Mouse (Mus musculus) midbrain, embryonic 14.5 days (tissue): ENCODE results near the gene Pink1. TPM values are rescaled to one million over a fixed set of nuclear protein-coding genes. Genes with fewer than 3 reads are reported as not detected.

Source experiments
- ATAC-seq: fragments of 200-750 bp; cut with Nextera tagmentation; 2 replicates; pipeline ENCODE4 v1.8.0; 2017; ENCODE audit warnings: moderate number of reproducible peaks, moderate library complexity; ENCODE audit not compliant: low FRiP score, low TSS enrichment
- DNase-seq: peaks from one replicate; pipeline ENCODE4 v3.0.0-alpha.2; 2015
- H3K27ac ChIP-seq: fragments of 300-500 bp; sonication (generic); replicated peaks from 2 replicates; pipeline ENCODE4 v1.5.1; 2014; ENCODE audit warnings: mild to moderate bottlenecking, low read depth, low read length, moderate library complexity
- H3K27me3 ChIP-seq: fragments of 300-500 bp; sonication (generic); 2 replicates; pipeline ENCODE4 v1.6.1; 2014; ENCODE audit warnings: low read length, control low read depth, mixed read lengths; ENCODE audit not compliant: control insufficient read depth, insufficient read depth
- H3K36me3 ChIP-seq: fragments of 300-500 bp; sonication (generic); 2 replicates; pipeline ENCODE4 v1.6.1; 2014; ENCODE audit warnings: low read length, control low read depth; ENCODE audit not compliant: control insufficient read depth, insufficient read depth
- H3K4me1 ChIP-seq: fragments of 300-500 bp; sonication (generic); 2 replicates; pipeline ENCODE4 v1.6.1; 2014; ENCODE audit warnings: mild to moderate bottlenecking, antibody characterized with exemption, low read length, control low read depth; ENCODE audit not compliant: control insufficient read depth, insufficient read depth
- H3K4me2 ChIP-seq: fragments of 300-500 bp; sonication (generic); 2 replicates; pipeline ENCODE4 v1.6.1; 2014; ENCODE audit warnings: mild to moderate bottlenecking, low read length, moderate library complexity
- H3K4me3 ChIP-seq: fragments of 300-500 bp; sonication (generic); replicated peaks from 2 replicates; pipeline ENCODE4 v1.5.1; 2014; ENCODE audit warnings: low read depth, low read length
- H3K9ac ChIP-seq: fragments of 300-500 bp; sonication (generic); replicated peaks from 2 replicates; pipeline ENCODE4 v1.6.1; 2014; ENCODE audit warnings: mild to moderate bottlenecking, low read length, moderate library complexity
- H3K9me3 ChIP-seq: fragments of 300-500 bp; sonication (generic); 2 replicates; pipeline ENCODE4 v1.6.1; 2016; ENCODE audit warnings: low read length, control low read depth, mixed read lengths; ENCODE audit not compliant: control insufficient read depth
- WGBS: fragments of 180-500 bp; shearing (Covaris S2); extraction: QIAGEN DNeasy Blood & Tissue Kit; methylation state at CpG from one replicate; pipeline ENCODE4 v1.1.7; 2014; 5-methylcytosine and 5-hydroxymethylcytosine counted together
- polyA plus RNA-seq: library from polyadenylated mRNA; unstranded; fragments of >200 nt; fragmentation: Nextera tagmentation; extraction: Ambion mirVana; gene quantifications from 2 replicates; pipeline ENCODE4 v1.2.1, GENCODE M21; 2014

Gene Pink1
- polyA plus RNA-seq, 1 experiment from 2014 or later, result 54.1 TPM

DNA sequence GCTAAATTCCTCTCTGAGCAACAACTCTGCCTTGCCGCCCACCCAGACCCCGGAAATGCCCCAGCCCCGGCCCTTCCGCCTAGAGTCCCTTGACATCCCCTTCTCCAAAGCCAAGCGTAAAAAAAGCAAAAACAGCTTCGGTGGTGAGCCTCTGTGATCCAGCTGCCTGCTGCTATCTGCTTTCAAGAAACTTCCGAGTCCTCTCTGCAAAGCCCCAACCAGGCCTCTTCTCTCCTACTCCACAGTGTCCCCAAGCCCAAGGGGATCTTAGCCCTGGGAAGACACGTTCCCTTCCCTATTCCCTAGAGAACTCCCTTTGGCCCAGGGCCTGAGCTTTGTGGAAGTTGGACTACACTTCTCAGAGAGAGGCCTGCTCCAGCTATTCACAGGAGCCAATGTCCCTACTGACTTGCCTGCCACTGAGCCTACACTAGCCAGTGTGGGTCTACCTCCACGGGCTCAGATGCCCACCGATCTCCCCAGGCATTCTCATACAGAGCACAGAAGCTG is 24.8 kb downstream of the Pink1 start:
- 87% methylated on average over 10 of the region's 10 CpGs for WGBS

DNA sequence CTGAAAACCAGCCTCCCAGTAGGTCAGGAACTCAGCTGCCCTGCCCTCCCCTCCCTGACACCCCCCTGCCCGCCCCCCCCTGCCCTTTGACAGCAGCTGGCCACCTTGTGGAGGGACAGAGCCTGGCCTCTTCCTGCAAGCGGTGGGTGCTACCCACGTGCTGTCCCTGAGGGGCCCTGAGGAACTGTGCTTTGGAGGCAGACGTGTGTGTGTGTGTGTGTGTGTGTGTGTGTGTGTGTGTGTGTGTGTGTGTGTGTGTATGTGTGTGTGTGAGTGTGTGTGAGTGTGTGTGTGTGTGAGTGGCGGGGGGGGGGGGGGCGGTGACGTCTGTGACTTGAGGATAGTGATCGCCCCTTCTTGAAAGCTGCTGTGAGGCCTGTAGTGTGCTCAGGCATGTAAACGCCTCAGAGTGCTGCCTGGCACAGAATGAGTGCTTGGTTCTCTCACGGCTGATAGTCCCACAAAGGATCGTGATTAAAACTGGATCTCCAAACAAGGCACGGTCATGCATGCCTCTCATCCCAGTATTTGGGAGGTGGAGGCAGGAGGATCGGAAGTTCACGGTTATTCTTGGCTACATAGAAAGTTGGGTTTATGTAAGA is 32.1 kb downstream of the Pink1 start:
- ATAC-seq (no peak), DNase-seq (no peak)
- Histone ChIP-seq H3K4me1 (no peaks in the 10 kb centered on the region), H3K9ac (no peak overlapping the region), H3K27ac (peak overlapping the region; percentile 84), H3K27me3 (no peaks in the 10 kb centered on the region), H3K9me3 (no peaks in the 10 kb centered on the region), H3K4me2 (no peak overlapping the region), H3K4me3 (no peak overlapping the region), H3K36me3 (no peaks in the 10 kb centered on the region)
- WGBS, result 71% methylated on average over 13 of the region's 14 CpGs

More for the DNA sequence above, 24.8 kb downstream of the Pink1 start:
- no peaks in the 10 kb centered on the region for H3K27me3 ChIP-seq
- H3K9ac ChIP-seq, result no peak overlapping the region
- H3K4me3 ChIP-seq, result no peak overlapping the region
- ATAC-seq (no peak), DNase-seq (no peak)
- H3K36me3 ChIP-seq, result no peaks in the 10 kb centered on the region
- H3K27ac ChIP-seq, result no peak overlapping the region
- no peak overlapping the region for H3K4me2 ChIP-seq
- no peaks in the 10 kb centered on the region for H3K9me3 ChIP-seq
- peaks cover 14% of the 10 kb centered on the region for H3K4me1 ChIP-seq

DNA sequence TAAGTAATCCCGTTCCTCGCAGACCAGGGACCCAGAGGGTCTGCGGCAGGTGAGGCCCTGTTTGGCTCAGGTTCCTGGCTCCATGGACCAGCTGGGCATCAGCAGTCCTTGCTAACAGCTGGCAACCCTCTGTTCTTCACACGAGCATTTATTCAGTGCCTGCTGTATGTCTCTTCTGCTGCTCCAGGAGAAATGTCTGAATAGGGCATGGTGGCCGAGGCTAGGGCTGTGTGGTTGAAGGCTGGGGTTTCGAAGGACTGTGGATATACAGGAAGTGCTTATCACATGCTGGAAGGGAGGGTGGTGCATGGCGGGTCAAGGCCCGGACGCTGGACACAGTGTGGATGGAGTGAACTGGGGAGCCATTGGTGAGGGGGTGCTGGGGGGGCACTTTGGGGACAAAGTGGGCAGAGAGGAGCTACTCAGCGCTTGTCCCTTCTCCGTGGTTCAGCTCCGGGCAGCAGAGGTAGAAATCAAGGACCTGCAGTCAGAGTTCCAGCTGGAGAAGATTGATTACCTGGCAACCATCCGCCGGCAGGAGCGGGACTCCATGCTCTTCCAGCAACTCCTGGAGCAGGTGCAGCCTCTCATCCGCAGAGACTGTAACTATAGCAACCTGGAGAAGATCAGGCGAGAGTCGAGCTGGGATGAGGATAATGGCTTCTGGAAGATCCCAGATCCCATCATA is 32.7 kb downstream of the Pink1 start:
- no peak overlapping the region for H3K4me2 ChIP-seq
- H3K4me3 ChIP-seq, result no peak overlapping the region
- no peaks in the 10 kb centered on the region for H3K4me1 ChIP-seq
- ATAC-seq (peak; percentile 53), DNase-seq (peak; percentile 68)
- H3K27ac ChIP-seq, result peak overlapping the region; percentile 84
- H3K27me3 ChIP-seq, result no peaks in the 10 kb centered on the region
- no peaks in the 10 kb centered on the region for H3K9me3 ChIP-seq
- WGBS, result 60% methylated on average over 18 of the region's 18 CpGs
- no peak overlapping the region for H3K9ac ChIP-seq
- no peaks in the 10 kb centered on the region for H3K36me3 ChIP-seq

DNA sequence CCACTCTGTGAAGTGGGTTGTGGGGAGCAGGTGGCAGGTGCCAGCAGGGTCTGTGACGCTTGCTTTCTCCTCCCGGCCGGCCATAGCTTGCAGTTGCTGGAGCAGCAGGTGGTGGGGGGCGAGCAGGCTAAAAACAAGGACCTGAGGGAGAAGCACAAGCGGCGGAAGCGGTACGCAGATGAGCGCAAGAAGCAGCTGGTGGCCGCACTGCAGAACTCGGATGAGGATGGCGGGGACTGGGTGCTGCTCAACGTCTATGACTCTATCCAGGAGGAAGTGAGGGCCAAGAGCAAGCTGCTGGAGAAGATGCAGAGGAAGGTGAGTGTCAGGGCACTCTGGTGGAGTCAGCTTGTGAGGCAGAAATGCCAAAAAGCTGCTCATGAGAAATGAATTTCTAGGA is 34.1 kb downstream of the Pink1 start:
- no peaks in the 10 kb centered on the region for H3K36me3 ChIP-seq
- H3K4me1 ChIP-seq, result no peaks in the 10 kb centered on the region
- H3K27me3 ChIP-seq, result no peaks in the 10 kb centered on the region
- no peak overlapping the region for H3K4me3 ChIP-seq
- H3K9me3 ChIP-seq, result no peaks in the 10 kb centered on the region
- no peak overlapping the region for H3K9ac ChIP-seq
- no peak for DNase-seq
- 89% methylated on average over 13 of the region's 13 CpGs for WGBS
- H3K4me2 ChIP-seq, result no peak overlapping the region
- H3K27ac ChIP-seq, result no peak overlapping the region
- no peak for ATAC-seq

DNA sequence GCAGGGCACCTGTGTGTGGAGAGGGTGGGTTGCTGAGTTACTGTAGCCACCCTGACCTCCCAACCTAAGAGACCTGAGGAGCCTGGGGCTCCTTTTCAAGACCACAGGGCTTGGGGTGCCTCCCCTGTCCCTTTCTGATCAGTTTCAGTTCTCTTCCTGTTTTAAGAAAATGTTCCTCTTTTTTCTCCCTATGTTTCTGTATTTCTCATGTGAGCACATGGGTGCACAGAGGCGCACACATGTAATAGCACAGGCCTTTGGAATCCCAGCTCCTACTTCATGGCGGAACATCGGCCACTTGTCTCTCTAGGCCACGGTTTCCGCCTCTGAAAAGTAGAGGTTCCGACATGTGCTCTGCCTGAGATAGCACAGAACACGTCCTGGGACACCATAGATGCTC is 37.4 kb downstream of the Pink1 start:
- WGBS, result 87% methylated on average over 7 of the region's 7 CpGs
- H3K4me1 ChIP-seq, result no peaks in the 10 kb centered on the region
- DNase-seq (no peak), ATAC-seq (no peak)
- H3K9ac ChIP-seq, result no peak overlapping the region
- no peak overlapping the region for H3K27ac ChIP-seq
- no peak overlapping the region for H3K4me3 ChIP-seq
- no peak overlapping the region for H3K4me2 ChIP-seq
- no peaks in the 10 kb centered on the region for H3K9me3 ChIP-seq
- H3K27me3 ChIP-seq, result no peaks in the 10 kb centered on the region
- H3K36me3 ChIP-seq, result no peaks in the 10 kb centered on the region

DNA sequence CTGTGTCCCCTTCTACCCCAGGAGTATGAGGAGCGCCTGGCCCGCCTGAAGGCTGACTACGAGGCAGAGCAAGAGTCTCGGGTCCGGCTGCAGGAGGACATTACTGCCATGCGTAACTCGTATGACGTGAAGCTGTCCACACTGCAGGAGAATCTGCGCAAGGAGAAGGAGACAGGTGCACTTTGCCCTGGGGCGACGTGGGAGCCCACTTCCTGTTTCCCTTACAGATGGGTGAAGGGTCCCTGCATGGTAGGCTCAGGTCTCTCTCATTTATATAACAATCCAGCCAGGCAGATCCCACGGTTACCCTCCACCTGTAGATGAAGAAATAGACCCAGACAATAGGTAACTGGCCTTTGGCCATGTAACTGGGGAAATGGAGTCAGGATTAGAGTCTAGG is 39.7 kb downstream of the Pink1 start:
- DNase-seq (no peak), ATAC-seq (no peak)
- Histone ChIP-seq H3K9me3 (no peaks in the 10 kb centered on the region), H3K27me3 (no peaks in the 10 kb centered on the region), H3K4me2 (no peak overlapping the region), H3K9ac (no peak overlapping the region), H3K4me3 (no peak overlapping the region), H3K27ac (no peak overlapping the region), H3K36me3 (no peaks in the 10 kb centered on the region), H3K4me1 (no peaks in the 10 kb centered on the region)
- WGBS, result 93% methylated on average over 12 of the region's 12 CpGs

DNA sequence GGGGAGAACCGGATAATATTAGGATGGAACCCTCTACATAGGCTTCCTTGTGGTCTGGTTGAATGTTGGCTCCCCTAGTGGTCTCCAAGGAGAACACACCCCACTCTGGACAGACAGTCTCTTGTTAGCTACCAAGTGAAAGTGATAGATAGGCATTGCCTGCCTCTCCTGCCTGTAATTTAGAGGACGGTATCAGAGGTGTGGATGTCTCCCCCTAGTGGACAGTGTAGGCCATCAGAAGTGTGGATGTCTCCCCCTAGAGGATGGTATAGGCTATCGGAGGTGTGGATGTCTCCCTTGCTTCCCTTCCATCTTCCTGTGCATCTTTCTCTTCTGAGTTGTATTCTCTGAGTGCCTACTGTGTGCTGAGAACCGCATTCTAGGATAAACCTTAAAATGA is 43.3 kb downstream of the Pink1 start:
- Histone ChIP-seq H3K4me2 (no peak overlapping the region), H3K4me3 (no peak overlapping the region), H3K9ac (no peak overlapping the region), H3K9me3 (no peaks in the 10 kb centered on the region), H3K27ac (no peak overlapping the region), H3K27me3 (no peaks in the 10 kb centered on the region), H3K4me1 (no peaks in the 10 kb centered on the region), H3K36me3 (no peaks in the 10 kb centered on the region)
- WGBS, result 29% methylated on average over 4 of the region's 4 CpGs
- DNase-seq (peak; percentile 83), ATAC-seq (no peak; the same call in 1 of the 2 replicates)

DNA sequence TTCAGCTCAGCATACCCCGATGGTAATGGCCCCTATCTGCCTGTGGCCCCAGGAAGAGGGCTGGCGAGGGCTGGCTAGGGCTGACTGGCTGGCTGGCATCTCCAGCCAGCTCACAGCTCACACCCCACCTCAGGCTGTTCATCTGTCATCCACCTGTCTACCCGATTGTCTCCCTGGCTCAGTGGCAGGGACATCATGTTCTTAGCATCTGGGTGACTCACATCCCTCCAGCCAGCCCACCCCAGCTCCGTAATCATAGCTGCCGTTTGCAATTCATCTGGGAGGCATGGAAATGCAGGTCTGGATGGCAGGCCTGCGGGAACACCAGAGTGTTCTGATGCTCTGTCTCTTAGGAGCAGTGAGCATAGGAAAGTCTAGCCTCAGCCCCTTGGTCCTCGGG is 47.8 kb downstream of the Pink1 start:
- no peaks in the 10 kb centered on the region for H3K4me1 ChIP-seq
- WGBS, result 79% methylated on average over 7 of the region's 7 CpGs
- H3K9me3 ChIP-seq, result no peaks in the 10 kb centered on the region
- no peak overlapping the region for H3K27ac ChIP-seq
- ATAC-seq (no peak), DNase-seq (no peak)
- no peaks in the 10 kb centered on the region for H3K36me3 ChIP-seq
- no peak overlapping the region for H3K4me3 ChIP-seq
- no peak overlapping the region for H3K9ac ChIP-seq
- no peaks in the 10 kb centered on the region for H3K27me3 ChIP-seq
- no peak overlapping the region for H3K4me2 ChIP-seq
